Mouse (Mus musculus) CD8-positive naive resting alpha-beta T cell, adult 2 months (primary cell): ENCODE data around the gene Plekhn1.

Experiments used
- DNase-seq, 2 experiments: peaks; one replicate each; pipeline ENCODE4 v3.0.0; 2022; ENCODE audit warnings: low read depth in 2 of 2, low spot score in 2 of 2

The Plekhn1 gene

GRCm38 (mm10) chr4:156215649-156216048 lies 19.0 kb downstream of the Plekhn1 start, which contains the start of gene Perm1:
TSS of gene Perm1 (plus strand) at chr4:156215868.
- no peak for DNase-seq

- DNase-seq, result no peak
These were observed 21.5 kb downstream of the Plekhn1 start for GRCm38 (mm10) chr4:156213134-156213533.

- DNase-seq, result no peak
These were observed 24.6 kb downstream of the Plekhn1 start for GRCm38 (mm10) chr4:156209963-156210635.

GRCm38 (mm10) chr4:156208872-156209271 lies 25.8 kb downstream of the Plekhn1 start:
- no peak for DNase-seq

GRCm38 (mm10) chr4:156203413-156204131 lies 31.1 kb downstream of the Plekhn1 start:
- peak in 1 of 2 experiments; percentile 21 for DNase-seq

GRCm38 (mm10) chr4:156203001-156203412 lies 31.6 kb downstream of the Plekhn1 start, which contains the start of gene AW011738:
TSS of gene AW011738 (plus strand) at chr4:156203304.
- DNase-seq, result peak; percentile 26 to 36

GRCm38 (mm10) chr4:156202462-156202893 lies 32.2 kb downstream of the Plekhn1 start:
- no peak for DNase-seq

GRCm38 (mm10) chr4:156200623-156201475 lies 33.8 kb downstream of the Plekhn1 start, which contains the start of gene Isg15:
TSS of gene Isg15 (minus strand) at chr4:156200818.
- DNase-seq, result peak; percentile 24 to 49

GRCm38 (mm10) chr4:156197829-156198205 lies 36.8 kb downstream of the Plekhn1 start:
- DNase-seq, result peak; percentile 25 to 30

GRCm38 (mm10) chr4:156197131-156197828 lies 37.4 kb downstream of the Plekhn1 start, which contains the start of gene Agrn:
TSS of gene Agrn (minus strand) at chr4:156197488.
- peak; percentile 37 to 38 for DNase-seq

- peak in 1 of 2 experiments; percentile 18 for DNase-seq
These were observed 38.5 kb downstream of the Plekhn1 start for GRCm38 (mm10) chr4:156195927-156196870.

GRCm38 (mm10) chr4:156194346-156194745 lies 40.3 kb downstream of the Plekhn1 start:
- no peak for DNase-seq

GRCm38 (mm10) chr4:156193906-156194305 lies 40.8 kb downstream of the Plekhn1 start:
- no peak for DNase-seq

- DNase-seq, result no peak
These were observed 41.5 kb downstream of the Plekhn1 start for GRCm38 (mm10) chr4:156193200-156193590.

GRCm38 (mm10) chr4:156192421-156193199 lies 42.0 kb downstream of the Plekhn1 start:
- no peak for DNase-seq

GRCm38 (mm10) chr4:156188811-156189323 lies 45.8 kb downstream of the Plekhn1 start:
- no peak for DNase-seq

GRCm38 (mm10) chr4:156188162-156188810 lies 46.4 kb downstream of the Plekhn1 start:
- no peak for DNase-seq
